Mouse (Mus musculus): Measurements from ENCODE around the gene Copz1. TPM values are rescaled to one million over a fixed set of nuclear protein-coding genes. Genes with fewer than 3 reads are reported as not detected.

Gene Copz1
- polyA plus RNA-seq, 1 experiment from 2014 or later: 253 TPM

- Histone ChIP-seq H3K9me3 (ENCODE audit: control insufficient read depth) (no peaks in the 10 kb centered on the region), H3K4me2 (replicated peaks; ENCODE audit: low read depth) (no peak overlapping the region), H3K27me3 (replicated peaks; ENCODE audit: control insufficient read depth, insufficient read depth, low read length) (no peaks in the 10 kb centered on the region), H3K9ac (ENCODE audit: low read depth, low read length) (no peak overlapping the region), H3K4me1 (replicated peaks; ENCODE audit: control insufficient read depth, insufficient read depth, low read length) (peaks cover 7% of the 10 kb centered on the region), H3K4me3 (ENCODE audit: low read depth, low read length) (no peak overlapping the region), H3K36me3 (ENCODE audit: control insufficient read depth, insufficient read depth) (peaks cover 46% of the 10 kb centered on the region), H3K27ac (ENCODE audit: low read depth, low read length) (peak overlapping the region; percentile 1; the same call in 1 of the 2 replicates)
- no peak for TF ChIP-seq CTCF (IDR thresholded peaks at IDR 0.05; ENCODE audit: low read depth)
- ATAC-seq: no peak
- WGBS: 49% methylated on average over 18 of the region's 18 CpGs
Observed at GRCm38 (mm10) chr15:103300067-103300471, 27.6 kb downstream of the Copz1 start.

- no peak overlapping the region for H3K9ac ChIP-seq (ENCODE audit: low read depth, low read length)
- no peak for ATAC-seq
- H3K4me3 ChIP-seq (ENCODE audit: low read depth, low read length): no peak overlapping the region
- WGBS: 41% methylated on average over 2 of the region's 2 CpGs
- H3K27ac ChIP-seq (ENCODE audit: low read depth, low read length): 0 out of 2 replicates have a peak overlapping the region, but pooled peaks have one; percentile 1
- no peaks in the 10 kb centered on the region for H3K27me3 ChIP-seq (replicated peaks; ENCODE audit: control insufficient read depth, insufficient read depth, low read length)
- no peaks in the 10 kb centered on the region for H3K9me3 ChIP-seq (ENCODE audit: control insufficient read depth)
- TF ChIP-seq CTCF (IDR thresholded peaks at IDR 0.05; ENCODE audit: low read depth): no peak
- H3K36me3 ChIP-seq (ENCODE audit: control insufficient read depth, insufficient read depth): peaks cover 42% of the 10 kb centered on the region
- H3K4me2 ChIP-seq (replicated peaks; ENCODE audit: low read depth): no peak overlapping the region
- H3K4me1 ChIP-seq (replicated peaks; ENCODE audit: control insufficient read depth, insufficient read depth, low read length): peaks cover 7% of the 10 kb centered on the region
Observed at GRCm38 (mm10) chr15:103300560-103300959, 28.0 kb downstream of the Copz1 start.

GRCm38 (mm10) chr15:103301046-103301445 lies 28.5 kb downstream of the Copz1 start:
- TF ChIP-seq CTCF (IDR thresholded peaks at IDR 0.05; ENCODE audit: low read depth): no peak
- no peak for ATAC-seq
- Histone ChIP-seq H3K4me1 (replicated peaks; ENCODE audit: control insufficient read depth, insufficient read depth, low read length) (peaks cover 9% of the 10 kb centered on the region), H3K27ac (ENCODE audit: low read depth, low read length) (no peak overlapping the region), H3K4me2 (replicated peaks; ENCODE audit: low read depth) (no peak overlapping the region), H3K36me3 (ENCODE audit: control insufficient read depth, insufficient read depth) (peaks cover 38% of the 10 kb centered on the region), H3K27me3 (replicated peaks; ENCODE audit: control insufficient read depth, insufficient read depth, low read length) (no peaks in the 10 kb centered on the region), H3K9ac (ENCODE audit: low read depth, low read length) (no peak overlapping the region), H3K9me3 (ENCODE audit: control insufficient read depth) (no peaks in the 10 kb centered on the region), H3K4me3 (ENCODE audit: low read depth, low read length) (no peak overlapping the region)
- 53% methylated on average over 2 of the region's 2 CpGs for WGBS

- no peak for ATAC-seq
- TF ChIP-seq CTCF (IDR thresholded peaks at IDR 0.05; ENCODE audit: low read depth): 0 out of 2 replicates have a peak, but pooled peaks have one; percentile 1
- peaks cover 13% of the 10 kb centered on the region for H3K4me1 ChIP-seq (replicated peaks; ENCODE audit: control insufficient read depth, insufficient read depth, low read length)
Observed at GRCm38 (mm10) chr15:103301547-103302340, 29.2 kb downstream of the Copz1 start.

DNA sequence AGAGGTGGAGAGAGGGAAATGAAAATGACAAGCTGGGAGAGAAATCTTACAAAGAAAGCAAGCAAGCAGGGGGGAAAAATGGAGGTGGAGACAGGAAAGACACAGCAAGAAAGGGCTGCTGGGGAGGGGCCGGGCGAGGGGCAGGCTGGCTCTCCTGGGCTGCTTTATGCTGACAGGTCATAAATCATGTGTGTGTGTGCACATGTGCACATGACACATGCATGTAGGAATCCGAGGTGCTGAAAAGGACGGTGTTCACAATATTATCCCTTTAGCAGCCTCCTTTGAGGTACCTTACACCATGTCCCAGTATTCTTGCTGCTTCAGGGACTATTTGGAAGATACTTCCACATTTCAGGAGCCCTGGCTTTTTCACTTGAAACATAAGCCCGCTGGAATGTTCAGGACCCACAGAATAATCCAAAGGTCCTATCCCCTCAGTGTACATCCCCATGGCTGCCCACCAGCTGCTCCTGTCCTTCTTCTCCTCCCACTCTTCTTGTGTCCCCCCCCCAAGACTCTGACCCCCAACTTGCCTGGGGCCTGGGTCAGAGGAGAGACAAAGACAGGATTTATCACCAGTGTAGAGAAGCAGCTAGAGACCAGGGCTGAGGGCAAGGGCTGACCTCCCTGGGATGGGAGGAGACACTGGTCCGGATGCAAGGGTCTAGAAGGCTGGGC lies 30.0 kb downstream of the Copz1 start:
- Histone ChIP-seq H3K4me1 (replicated peaks; ENCODE audit: control insufficient read depth, insufficient read depth, low read length) (peaks cover 16% of the 10 kb centered on the region), H3K4me2 (replicated peaks; ENCODE audit: low read depth) (no peak overlapping the region), H3K27ac (ENCODE audit: low read depth, low read length) (no peak overlapping the region), H3K36me3 (ENCODE audit: control insufficient read depth, insufficient read depth) (peaks cover 24% of the 10 kb centered on the region), H3K9ac (ENCODE audit: low read depth, low read length) (no peak overlapping the region), H3K27me3 (replicated peaks; ENCODE audit: control insufficient read depth, insufficient read depth, low read length) (no peaks in the 10 kb centered on the region), H3K4me3 (ENCODE audit: low read depth, low read length) (no peak overlapping the region), H3K9me3 (ENCODE audit: control insufficient read depth) (no peaks in the 10 kb centered on the region)
- TF ChIP-seq CTCF (IDR thresholded peaks at IDR 0.05; ENCODE audit: low read depth): no peak
- WGBS: 42% methylated on average over 6 of the region's 6 CpGs
- ATAC-seq: no peak

More at GRCm38 (mm10) chr15:103301547-103302340, 29.2 kb downstream of the Copz1 start:
- Histone ChIP-seq H3K9ac (ENCODE audit: low read depth, low read length) (no peak overlapping the region), H3K27me3 (replicated peaks; ENCODE audit: control insufficient read depth, insufficient read depth, low read length) (no peaks in the 10 kb centered on the region), H3K4me3 (ENCODE audit: low read depth, low read length) (no peak overlapping the region), H3K27ac (ENCODE audit: low read depth, low read length) (no peak overlapping the region), H3K36me3 (ENCODE audit: control insufficient read depth, insufficient read depth) (peaks cover 31% of the 10 kb centered on the region), H3K4me2 (replicated peaks; ENCODE audit: low read depth) (no peak overlapping the region), H3K9me3 (ENCODE audit: control insufficient read depth) (no peaks in the 10 kb centered on the region)
- 50% methylated on average over 5 of the region's 5 CpGs for WGBS

- Histone ChIP-seq H3K4me1 (replicated peaks; ENCODE audit: control insufficient read depth, insufficient read depth, low read length) (peaks cover 16% of the 10 kb centered on the region), H3K9me3 (ENCODE audit: control insufficient read depth) (no peaks in the 10 kb centered on the region), H3K27ac (ENCODE audit: low read depth, low read length) (peak overlapping the region; percentile 96), H3K36me3 (ENCODE audit: control insufficient read depth, insufficient read depth) (peaks cover 9% of the 10 kb centered on the region), H3K4me3 (ENCODE audit: low read depth, low read length) (peak overlapping the region; percentile 58), H3K4me2 (replicated peaks; ENCODE audit: low read depth) (peak overlapping the region; percentile 85), H3K9ac (ENCODE audit: low read depth, low read length) (peak overlapping the region; percentile 58), H3K27me3 (replicated peaks; ENCODE audit: control insufficient read depth, insufficient read depth, low read length) (0 out of 2 replicates have a peak, but pooled peaks cover under 1% of the 10 kb centered on the region)
- TF ChIP-seq CTCF (IDR thresholded peaks at IDR 0.05; ENCODE audit: low read depth): no peak
- ATAC-seq: no peak
- 17% methylated on average over 8 of the region's 8 CpGs for WGBS
Observed at GRCm38 (mm10) chr15:103303916-103304615, 31.6 kb downstream of the Copz1 start.
